Mouse (Mus musculus): ENCODE measurements at regions not wholly inside any gene's neighbourhood (a gene's known extent, or its start where the extent isn't known, plus 50 kb on each side); places are given as distances from the start of the nearest gene placed in this dataset.

DNA sequence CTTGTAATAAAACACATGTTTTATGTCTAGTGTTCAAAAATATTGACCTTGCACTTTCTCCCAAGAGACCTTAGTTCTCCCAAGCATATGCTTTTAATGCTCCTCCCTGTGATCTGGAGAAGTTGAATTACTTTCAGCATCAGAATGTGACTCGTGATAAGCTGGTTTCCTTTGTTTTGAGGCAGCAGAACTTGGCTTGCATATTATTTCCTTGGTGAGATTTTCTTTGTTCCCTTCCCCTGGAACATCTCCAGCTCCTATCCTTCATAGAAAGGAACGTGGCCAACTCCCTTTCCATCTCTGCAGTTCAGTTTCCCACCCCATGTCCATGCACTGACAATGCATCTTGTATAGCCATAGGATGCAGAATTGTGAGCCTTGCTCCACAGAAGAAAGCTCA lies 1292.0 kb upstream of the Flrt2 start:
- TF ChIP-seq CTCF (IDR thresholded peaks at IDR 0.05), result no peak
- no peak for TF ChIP-seq EP300 (IDR thresholded peaks at IDR 0.05)

All from lung, postnatal 0 days (tissue).